Mouse (Mus musculus) layer of hippocampus, postnatal 14 days (tissue): ENCODE data around the gene Wdr95. TPM values are rescaled to one million over a fixed set of nuclear protein-coding genes. Genes with fewer than 3 reads are reported as not detected.

ENCODE experiments used
- DNase-seq, 2 experiments: peaks; one replicate each; pipeline ENCODE4 v3.0.0; 2021 to 2022; ENCODE audit warnings: low spot score in 2 of 2, mixed read lengths in 1 of 2
- long read RNA-seq, 2 experiments: library from polyadenylated mRNA; stranded (forward); transcript quantifications; one replicate each; pipeline ENCODE4 v2.0.0; 2021
- total RNA-seq, 2 experiments: library from RNA; stranded (reverse); gene quantifications; 2 replicates each; pipeline ENCODE4 v1.2.3; 2021

Wdr95 gene
- total RNA-seq: 1 to 10 TPM; 2.0 to 2.1 TPM
- long read RNA-seq, experiment 1, partial matches to known transcripts: 0 of 3 reads
- long read RNA-seq, experiment 1, other reads (novel, unspliced or antisense): 3 of 3 reads
- long read RNA-seq, experiment 2, partial matches to known transcripts: 0 of 4 reads
- long read RNA-seq, experiment 2, other reads (novel, unspliced or antisense): 4 of 4 reads

GRCm38 (mm10) chr5:149527999-149528729, at the start of gene Wdr95:
Gene Wdr95, plus strand, starts transcription at chr5:149528679.
- peak; percentile 75 to 80 for DNase-seq

DNA sequence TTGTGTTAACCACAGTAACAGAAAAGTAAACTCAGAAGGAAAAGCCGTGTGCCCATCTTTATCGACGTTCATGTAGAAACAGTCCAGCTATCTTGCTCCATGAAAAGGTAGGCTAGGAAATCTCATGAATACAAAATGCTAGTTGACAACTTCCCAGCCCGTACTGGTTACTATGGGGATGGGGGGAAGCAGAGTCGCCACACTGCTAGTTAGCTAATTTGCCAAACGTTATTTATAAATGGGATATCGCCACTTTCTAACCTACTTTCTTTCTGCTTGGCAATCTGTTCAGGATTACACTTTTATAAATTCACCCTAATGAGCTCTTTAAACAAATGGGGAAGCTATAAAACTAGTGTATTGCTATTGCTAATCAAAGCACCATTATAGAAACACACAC, 46.6 kb upstream of the Wdr95 start:
- peak in 1 of 2 experiments; percentile 50 for DNase-seq

- no peak for DNase-seq
Observed at GRCm38 (mm10) chr5:149483321-149484052, 45.0 kb upstream of the Wdr95 start.

- no peak for DNase-seq
Observed at GRCm38 (mm10) chr5:149484270-149484669, 44.2 kb upstream of the Wdr95 start.

DNA sequence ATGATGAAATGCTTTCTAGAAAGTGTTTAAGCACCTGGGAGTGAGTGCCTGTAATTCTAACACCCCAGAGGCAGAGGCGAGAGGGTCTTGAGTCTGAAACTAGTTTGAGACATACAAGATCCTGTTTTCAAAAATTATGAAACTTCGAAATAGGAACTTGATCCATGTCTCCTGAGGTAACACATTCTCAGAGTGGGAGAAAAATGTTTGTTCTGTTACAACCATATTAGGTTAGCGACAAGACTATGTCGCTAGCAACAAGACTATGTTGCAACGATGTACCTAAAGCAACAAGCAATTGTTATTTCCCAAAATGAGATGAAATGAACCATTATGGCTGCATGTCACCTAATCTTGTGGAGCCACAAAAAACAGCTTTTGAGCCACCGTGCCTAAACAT, 43.0 kb upstream of the Wdr95 start:
- DNase-seq: no peak

DNA sequence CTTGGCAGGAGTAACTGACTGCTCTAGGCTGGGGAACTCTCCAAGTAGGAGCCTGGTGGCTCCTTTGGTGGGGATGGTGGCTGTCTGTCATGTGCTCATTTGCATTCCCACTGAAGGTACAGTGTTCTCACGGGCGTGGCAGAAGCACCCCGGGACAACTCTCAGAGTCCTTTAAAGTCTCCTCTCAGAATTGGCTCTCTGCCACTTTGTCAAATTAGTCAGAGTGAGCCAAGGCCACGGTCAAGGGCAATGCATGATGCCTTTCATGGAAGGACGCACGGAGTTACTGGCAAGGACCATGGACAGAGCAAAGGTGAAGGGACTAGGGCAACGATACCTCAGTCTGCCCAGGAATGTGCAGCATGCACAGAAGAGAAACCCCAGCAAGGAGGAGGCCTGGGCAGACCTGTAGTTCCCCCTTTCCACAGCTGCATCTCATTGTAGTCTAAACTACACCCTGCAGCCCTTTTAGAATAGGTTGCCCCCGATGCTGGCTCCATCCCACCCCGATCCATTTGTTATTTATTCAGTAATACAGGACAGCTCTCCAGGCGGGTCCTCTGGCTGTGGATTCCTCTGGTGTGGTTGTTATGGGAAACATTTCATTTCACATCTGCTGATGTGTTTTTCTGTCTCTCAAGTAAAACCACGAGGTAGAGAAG, 40.0 kb upstream of the Wdr95 start:
- peak; percentile 55 to 56 for DNase-seq

DNA sequence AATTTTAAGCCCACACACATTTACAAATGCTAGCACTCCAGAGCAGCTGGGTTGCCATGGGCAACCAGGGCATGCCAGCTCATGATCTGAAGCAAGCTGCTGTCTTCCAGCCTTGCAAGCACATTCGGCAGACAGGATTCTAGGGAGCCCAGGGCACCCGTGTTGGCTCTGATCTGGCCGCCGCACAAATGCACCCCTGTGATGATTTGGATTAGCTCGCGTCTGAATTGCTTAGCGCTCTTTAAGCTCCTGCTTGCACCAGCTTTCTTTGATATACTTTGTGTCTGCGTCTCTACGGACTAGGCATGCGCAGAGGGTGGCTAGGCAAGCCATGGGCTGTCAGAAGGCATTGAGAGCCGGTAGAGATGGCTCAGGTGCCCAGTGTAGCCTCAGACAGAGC, 39.3 kb upstream of the Wdr95 start:
- peak; percentile 88 to 94 for DNase-seq

DNA sequence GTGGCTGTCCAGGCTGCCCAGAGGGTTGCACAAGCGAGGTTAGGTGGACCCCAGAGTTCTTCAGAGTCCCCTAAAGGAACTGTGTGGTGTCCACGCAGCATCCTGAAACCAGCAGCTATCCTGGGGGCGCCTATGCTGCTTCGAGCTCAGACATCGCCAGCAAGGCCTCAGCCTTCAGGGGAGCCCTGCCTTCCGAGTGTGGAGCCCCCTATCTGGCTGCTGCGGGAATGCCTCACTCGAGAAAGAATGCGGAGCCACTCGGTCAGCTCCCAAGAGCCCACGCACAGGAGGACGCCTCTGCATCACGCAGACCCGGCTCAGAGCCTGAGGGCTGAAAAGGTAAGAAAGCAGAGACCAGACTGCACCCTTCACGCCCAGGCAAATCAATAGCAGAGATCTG, 38.2 kb upstream of the Wdr95 start:
- DNase-seq: no peak

- no peak for DNase-seq
Observed at GRCm38 (mm10) chr5:149495655-149496054, 32.8 kb upstream of the Wdr95 start.

- DNase-seq: no peak
Observed at GRCm38 (mm10) chr5:149496401-149497066, 31.9 kb upstream of the Wdr95 start.

GRCm38 (mm10) chr5:149499936-149500335, 28.5 kb upstream of the Wdr95 start:
- no peak for DNase-seq

DNA sequence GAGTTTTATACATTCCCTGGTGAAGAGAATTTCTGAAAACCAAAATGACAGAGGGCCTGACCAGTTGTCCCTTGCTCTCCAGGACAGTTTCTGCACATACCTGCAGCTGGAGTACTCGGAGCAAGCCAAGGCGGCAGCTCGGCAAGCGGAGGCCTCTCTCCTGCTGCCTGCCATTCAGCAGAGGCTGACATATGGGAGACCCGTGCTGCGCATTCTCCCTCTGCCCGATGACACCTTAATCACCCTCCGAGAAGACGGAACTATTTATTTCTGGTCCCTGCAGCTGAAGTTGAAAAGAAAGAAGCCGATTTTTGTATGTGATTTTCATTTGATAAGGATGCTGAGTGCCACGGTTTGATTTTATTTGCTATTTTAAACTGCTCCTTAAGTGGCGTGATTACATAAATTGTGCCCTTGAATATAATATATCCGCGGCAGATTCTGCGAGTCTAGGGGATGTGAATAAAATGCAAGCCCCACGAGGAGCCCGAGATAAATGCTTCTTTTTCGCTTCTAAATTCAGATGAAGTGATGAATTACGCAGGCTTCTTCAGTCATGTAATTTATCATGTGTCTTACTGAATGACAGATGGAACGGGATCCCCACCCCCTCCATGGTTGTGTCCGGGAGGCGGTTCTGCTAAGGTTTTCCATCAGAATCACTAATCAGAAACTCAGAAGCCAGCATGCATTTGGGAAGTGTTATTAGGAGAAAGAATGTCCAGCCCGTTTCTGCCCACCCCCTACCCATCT, 24.9 kb upstream of the Wdr95 start:
- peak; percentile 68 to 77 for DNase-seq

GRCm38 (mm10) chr5:149504985-149505384, 23.5 kb upstream of the Wdr95 start:
- no peak for DNase-seq

DNA sequence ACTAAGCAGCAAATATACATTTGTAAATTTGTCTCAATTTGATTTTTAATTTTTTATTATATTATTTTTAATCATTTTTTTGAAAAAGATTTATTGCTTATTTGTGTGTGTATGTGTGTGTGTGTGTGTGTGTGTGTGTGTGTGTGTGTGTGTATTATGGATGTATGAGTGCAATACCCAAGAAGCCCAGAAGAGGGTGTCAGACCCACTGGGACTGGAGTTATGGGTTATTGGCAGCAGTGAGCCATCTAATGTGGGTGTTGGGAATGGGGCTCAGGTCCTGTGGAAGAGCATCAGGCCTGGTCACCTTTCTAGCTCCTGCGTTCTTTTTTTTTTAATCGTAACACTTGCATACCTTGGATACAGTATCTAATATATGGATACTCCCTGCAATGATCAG, 22.4 kb upstream of the Wdr95 start:
- DNase-seq: no peak

DNA sequence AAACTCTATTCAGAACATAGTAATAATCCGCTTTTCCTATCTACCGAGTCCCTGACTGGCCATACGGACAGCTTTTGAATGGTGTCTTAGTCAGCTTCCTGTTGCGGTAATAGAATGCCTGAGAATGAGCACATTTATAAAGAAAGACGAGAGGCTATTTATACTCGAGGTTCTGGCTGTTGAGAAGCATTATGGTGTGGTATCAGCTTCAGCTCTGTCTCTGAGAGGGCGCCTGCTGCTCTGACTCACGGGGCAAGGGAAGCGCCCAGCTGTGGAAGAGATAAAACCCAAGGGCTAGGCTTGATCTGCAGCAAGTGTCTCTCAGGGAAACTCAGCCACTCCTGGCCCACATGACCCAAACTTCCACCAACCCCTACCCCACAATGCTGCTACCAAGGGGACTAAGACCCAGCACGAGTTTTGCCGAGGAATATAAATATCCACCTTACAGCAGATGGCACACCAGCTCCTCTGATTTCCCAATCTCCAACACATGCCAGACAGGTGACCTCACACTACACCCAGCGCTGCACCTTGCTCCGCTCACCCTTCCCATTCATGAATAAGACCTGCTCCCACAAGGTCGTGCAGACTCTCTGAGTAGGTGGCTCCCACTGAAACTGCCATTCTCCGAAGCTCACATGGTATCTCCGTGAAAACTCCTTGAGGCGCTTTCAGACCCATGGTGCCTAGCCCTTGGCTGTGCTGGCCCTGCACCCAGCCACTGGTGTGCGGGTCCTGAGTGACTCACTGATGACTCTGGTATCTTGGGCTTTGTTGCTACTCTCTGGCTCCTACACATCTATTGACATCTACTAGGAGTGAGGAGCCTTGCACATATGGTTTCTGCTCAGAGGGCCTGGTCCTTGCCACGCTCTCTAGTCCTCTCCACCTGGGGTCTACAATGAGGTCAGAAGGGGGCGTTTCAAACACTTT, 20.1 kb upstream of the Wdr95 start:
- DNase-seq: no peak

- DNase-seq: no peak
Observed at GRCm38 (mm10) chr5:149510323-149510722, 18.2 kb upstream of the Wdr95 start.

- DNase-seq: no peak
Observed at GRCm38 (mm10) chr5:149512695-149513094, 15.8 kb upstream of the Wdr95 start.

DNA sequence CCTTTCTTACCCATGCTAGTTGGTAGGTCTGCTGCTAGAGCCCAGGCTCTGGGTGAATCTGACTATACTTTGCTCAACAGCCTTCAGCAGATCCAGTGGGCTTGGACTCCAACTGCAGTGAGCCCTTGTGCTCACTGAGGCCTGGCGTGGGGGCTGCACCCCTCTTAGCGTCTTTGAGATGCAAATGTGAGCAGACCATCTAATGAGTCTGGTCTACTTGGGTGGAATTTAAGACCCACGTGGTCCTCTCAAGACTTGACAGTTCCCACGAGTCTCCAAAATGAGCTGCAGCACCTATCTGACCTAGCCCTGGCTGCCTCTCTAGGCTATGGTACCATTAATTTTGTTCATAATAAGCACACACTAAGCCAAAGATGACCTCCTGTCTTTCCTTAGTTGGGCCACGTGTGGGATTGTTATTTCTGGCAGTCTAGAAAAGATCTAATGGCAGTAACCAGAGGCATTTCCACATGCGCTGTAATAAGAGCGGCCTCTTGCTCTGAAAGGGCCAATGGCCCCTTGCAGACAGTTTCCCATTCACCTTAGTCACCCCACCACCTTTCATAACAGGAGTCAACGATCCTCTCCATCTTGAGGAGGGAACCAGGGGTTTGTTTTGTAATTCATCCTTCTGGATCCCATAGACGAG, 14.9 kb upstream of the Wdr95 start:
- no peak for DNase-seq
